Mouse (Mus musculus): Measurements from ENCODE around the gene Lpp.

DNA sequence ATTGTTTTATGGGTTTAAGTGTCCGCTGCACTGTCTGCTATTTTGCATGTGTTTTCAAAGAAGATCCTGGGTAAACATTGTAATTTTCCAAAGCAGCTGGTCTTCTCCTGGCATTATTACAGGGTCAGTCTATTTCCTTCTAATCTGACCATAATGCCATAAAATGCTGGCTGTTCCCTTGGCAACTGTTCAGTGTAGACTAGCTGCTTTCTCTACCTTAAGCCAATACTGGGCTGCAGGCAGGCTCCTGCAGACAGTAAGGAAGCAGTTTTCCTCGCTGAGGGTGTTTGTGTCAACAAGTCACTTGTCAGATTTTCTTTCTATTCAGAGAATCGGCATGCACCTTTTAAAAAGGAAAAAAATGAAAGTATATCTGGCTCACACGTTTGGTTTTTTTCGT lies 537.3 kb downstream of the Lpp start:
- TF ChIP-seq CTCF (IDR thresholded peaks at IDR 0.05; ENCODE audit: borderline replicate concordance, insufficient read depth, low read length) (no peak), POLR2A (IDR thresholded peaks at IDR 0.05; ENCODE audit: low read depth, low read length) (no peak)
